Mouse (Mus musculus): ENCODE data around the gene Spata1. TPM values are rescaled to one million over a fixed set of nuclear protein-coding genes. Genes with fewer than 3 reads are reported as not detected.
"Not testable (repeated sequence)": the region's sequence is repeated elsewhere in the genome, so short reads cannot be mapped to it uniquely, and the experiment has no call there.

Gene Spata1
- polyA plus RNA-seq, 1 experiment: 14.4 TPM

DNA sequence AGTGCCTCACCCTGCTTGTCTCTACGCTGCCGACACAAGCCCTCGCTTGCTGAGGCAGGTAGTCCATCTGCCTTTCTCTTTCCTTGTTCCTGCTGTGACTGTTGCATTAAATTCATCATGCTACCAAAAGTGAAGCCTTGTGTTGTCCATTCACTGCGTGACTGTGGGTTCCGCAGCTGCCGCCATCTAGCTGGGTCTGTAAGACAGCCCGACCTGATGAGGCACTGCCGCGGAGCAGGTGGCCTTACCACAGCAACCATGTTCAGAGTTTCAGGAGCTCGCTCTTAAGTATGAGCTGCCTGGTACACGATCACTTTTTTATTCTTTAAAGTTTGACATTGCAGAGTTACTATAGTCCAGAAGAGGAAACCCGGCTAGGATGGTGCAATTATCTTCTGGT lies 59.5 kb downstream of the Spata1 start:
- no peaks in the 10 kb centered on the region for H3K4me1 ChIP-seq (ENCODE audit: control insufficient read depth, insufficient read depth, low read length)
- no peak for TF ChIP-seq CTCF (IDR thresholded peaks at IDR 0.05; ENCODE audit: control insufficient read depth, insufficient read depth, low read length)
- TF ChIP-seq POLR2A (IDR thresholded peaks at IDR 0.05; ENCODE audit: borderline replicate concordance, control insufficient read depth, low read depth, low read length): no peak
- H3K4me3 ChIP-seq (replicated peaks; ENCODE audit: control insufficient read depth, low read depth, low read length): no peak overlapping the region
- no peak overlapping the region for H3K27ac ChIP-seq (ENCODE audit: control insufficient read depth, insufficient read depth, low read depth, low read length, poor library complexity)
- WGBS: 89% methylated on average over 12 of the region's 12 CpGs

DNA sequence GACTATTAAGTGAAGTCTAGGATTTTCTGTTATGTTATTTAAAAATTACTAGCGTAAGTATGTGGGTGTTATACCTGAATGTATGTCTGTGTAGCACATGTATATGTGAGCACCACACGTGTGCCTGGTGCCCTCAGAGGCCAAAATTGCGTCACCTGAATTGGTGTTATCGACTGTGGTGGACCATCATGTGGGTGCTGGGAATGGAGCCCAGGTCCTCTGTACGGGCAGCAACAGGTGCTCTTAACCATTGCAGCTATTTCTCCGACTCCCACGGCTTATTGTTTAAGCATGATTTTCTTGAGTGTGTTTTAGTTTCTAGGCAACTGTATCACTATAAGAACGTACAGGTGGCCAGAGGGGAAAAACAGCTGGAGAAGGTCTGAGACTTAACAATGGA lies 63.4 kb downstream of the Spata1 start:
- no peaks in the 10 kb centered on the region for H3K4me1 ChIP-seq (ENCODE audit: control insufficient read depth, insufficient read depth, low read length)
- no peak overlapping the region for H3K4me3 ChIP-seq (replicated peaks; ENCODE audit: control insufficient read depth, low read depth, low read length)
- 95% methylated on average over 8 of the region's 8 CpGs for WGBS
- no peak for TF ChIP-seq POLR2A (IDR thresholded peaks at IDR 0.05; ENCODE audit: borderline replicate concordance, control insufficient read depth, low read depth, low read length)
- no peak for TF ChIP-seq CTCF (IDR thresholded peaks at IDR 0.05; ENCODE audit: control insufficient read depth, insufficient read depth, low read length)
- no peak overlapping the region for H3K27ac ChIP-seq (ENCODE audit: control insufficient read depth, insufficient read depth, low read depth, low read length, poor library complexity)

DNA sequence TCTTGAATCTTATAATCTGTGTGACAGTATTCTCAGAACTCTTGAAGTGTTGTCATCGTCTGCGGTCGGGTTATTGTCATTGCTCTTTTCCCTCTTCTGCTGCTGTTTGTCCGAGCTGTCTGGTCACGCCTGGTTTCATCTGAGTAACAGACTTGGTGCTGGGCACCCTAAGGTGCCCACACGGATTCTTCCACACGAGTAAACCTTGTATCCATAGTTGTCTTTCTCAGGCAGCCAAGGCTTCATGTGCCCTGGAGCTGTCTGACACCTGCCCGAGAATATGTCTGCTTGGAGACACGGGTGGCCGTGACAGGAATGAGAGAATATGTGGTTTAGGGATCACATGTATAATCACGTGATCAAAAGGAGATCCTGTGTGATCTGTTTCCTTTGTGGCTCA lies 64.0 kb downstream of the Spata1 start:
- TF ChIP-seq CTCF (IDR thresholded peaks at IDR 0.05; ENCODE audit: control insufficient read depth, insufficient read depth, low read length) (no peak), POLR2A (IDR thresholded peaks at IDR 0.05; ENCODE audit: borderline replicate concordance, control insufficient read depth, low read depth, low read length) (no peak)
- Histone ChIP-seq H3K4me1 (ENCODE audit: control insufficient read depth, insufficient read depth, low read length) (no peaks in the 10 kb centered on the region), H3K27ac (ENCODE audit: control insufficient read depth, insufficient read depth, low read depth, low read length, poor library complexity) (no peak overlapping the region), H3K4me3 (replicated peaks; ENCODE audit: control insufficient read depth, low read depth, low read length) (no peak overlapping the region)
- 88% methylated on average over 11 of the region's 11 CpGs for WGBS

DNA sequence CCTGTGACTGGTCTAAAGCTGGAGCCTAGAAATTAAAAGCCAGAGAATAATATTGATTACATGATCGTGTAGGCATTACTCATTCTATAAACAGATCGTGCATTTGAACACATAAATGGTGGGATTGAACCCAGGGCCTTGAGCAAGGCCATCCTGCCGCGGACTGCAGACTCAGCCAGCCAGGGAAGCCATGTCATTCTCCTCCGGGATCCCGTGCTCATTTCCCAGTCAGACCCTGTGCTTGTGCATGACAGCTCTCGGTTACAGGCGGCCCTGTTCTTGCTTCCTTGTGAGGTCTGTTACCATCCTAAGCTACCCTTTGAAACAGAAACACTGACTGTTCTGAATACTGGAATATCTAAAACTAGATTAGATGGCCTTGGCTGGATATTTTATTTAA lies 64.9 kb downstream of the Spata1 start:
- H3K4me3 ChIP-seq (replicated peaks; ENCODE audit: control insufficient read depth, low read depth, low read length): no peak overlapping the region
- no peak for TF ChIP-seq CTCF (IDR thresholded peaks at IDR 0.05; ENCODE audit: control insufficient read depth, insufficient read depth, low read length)
- no peak for TF ChIP-seq POLR2A (IDR thresholded peaks at IDR 0.05; ENCODE audit: borderline replicate concordance, control insufficient read depth, low read depth, low read length)
- 95% methylated on average over 8 of the region's 8 CpGs for WGBS
- H3K4me1 ChIP-seq (ENCODE audit: control insufficient read depth, insufficient read depth, low read length): no peaks in the 10 kb centered on the region
- H3K27ac ChIP-seq (ENCODE audit: control insufficient read depth, insufficient read depth, low read depth, low read length, poor library complexity): no peak overlapping the region

DNA sequence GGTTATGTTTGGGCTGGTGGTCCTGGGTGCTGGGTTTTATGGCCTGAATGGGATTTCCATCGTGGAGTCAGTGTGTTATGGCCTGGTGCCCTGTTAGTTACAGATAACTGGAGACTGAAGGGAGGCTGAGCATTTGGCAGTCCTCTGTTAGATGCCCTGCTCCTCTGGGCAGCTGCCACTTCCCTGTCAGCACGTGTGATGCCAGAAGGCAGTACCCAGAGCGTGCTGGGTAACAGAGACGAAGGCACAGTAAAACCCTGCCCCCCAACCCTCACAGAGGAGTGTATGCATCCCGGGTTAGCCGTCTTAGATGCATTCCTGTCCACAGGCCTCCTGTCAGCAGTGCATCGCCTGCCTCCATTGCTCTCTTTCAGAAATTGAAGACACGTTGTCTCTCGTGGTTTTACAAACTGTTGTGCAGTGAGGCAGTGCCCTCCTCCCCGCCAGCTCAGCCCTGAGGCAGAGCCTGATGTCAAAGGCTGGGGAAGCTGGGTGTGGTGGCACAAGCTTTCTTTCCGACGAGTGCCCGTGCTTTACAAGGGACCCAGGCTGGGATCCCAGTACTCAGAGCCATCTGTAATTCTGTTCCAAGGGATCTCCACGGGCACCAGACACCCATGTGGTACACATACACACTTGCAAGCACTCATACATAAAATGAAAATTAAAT lies 65.7 kb downstream of the Spata1 start:
- WGBS: 85% methylated on average over 14 of the region's 14 CpGs
- TF ChIP-seq POLR2A (IDR thresholded peaks at IDR 0.05; ENCODE audit: borderline replicate concordance, control insufficient read depth, low read depth, low read length): no peak
- TF ChIP-seq CTCF (IDR thresholded peaks at IDR 0.05; ENCODE audit: control insufficient read depth, insufficient read depth, low read length): no peak

DNA sequence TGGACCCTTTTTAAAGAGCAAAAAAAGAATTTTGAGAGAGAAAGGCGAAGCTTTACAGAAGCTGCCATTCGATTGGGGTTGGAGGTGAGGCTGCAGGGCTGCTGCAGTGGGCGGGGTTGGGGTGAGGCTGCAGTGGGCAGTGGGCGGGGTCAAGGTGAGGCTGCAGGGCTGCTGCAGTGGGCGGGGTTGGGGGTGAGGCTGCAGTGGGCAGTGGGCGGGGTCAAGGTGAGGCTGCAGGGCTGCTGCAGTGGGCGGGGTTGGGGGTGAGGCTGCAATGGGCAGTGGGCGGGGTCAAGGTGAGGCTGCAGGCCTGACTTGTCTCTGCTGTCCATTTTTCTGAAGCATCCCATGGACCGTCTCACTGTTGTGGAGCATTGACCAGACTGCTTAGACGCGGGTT lies 66.5 kb downstream of the Spata1 start:
- H3K4me1 ChIP-seq (ENCODE audit: control insufficient read depth, insufficient read depth, low read length); H3K27ac ChIP-seq (ENCODE audit: control insufficient read depth, insufficient read depth, low read depth, low read length, poor library complexity); H3K4me3 ChIP-seq (replicated peaks; ENCODE audit: control insufficient read depth, low read depth, low read length): not testable (repeated sequence)
- 92% methylated on average over 11 of the region's 11 CpGs for WGBS

More for the DNA sequence above, 65.7 kb downstream of the Spata1 start:
- Histone ChIP-seq H3K4me3 (replicated peaks; ENCODE audit: control insufficient read depth, low read depth, low read length) (no peak overlapping the region), H3K27ac (ENCODE audit: control insufficient read depth, insufficient read depth, low read depth, low read length, poor library complexity) (no peak overlapping the region), H3K4me1 (ENCODE audit: control insufficient read depth, insufficient read depth, low read length) (no peaks in the 10 kb centered on the region)

DNA sequence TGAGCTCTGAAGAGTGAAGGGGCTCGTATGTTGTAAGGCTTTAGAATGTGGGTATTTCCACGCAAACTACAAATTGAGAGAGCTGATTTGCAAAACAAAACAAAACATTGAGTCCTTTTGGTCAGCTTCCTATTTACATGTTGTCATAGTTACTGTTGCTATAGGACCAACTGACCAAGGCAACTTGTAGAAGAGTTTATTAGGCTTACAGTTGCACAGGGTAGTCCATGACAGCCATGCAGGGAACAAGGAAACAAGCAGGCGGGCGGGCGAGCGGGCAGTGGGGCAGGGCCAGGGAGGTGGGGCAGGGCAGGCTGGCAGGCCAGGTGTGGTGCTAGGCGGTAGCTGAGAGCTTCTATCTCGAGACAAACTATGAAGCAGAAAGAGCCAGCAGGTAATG lies 73.1 kb downstream of the Spata1 start:
- TF ChIP-seq POLR2A (IDR thresholded peaks at IDR 0.05; ENCODE audit: borderline replicate concordance, control insufficient read depth, low read depth, low read length) (no peak), CTCF (IDR thresholded peaks at IDR 0.05; ENCODE audit: control insufficient read depth, insufficient read depth, low read length) (no peak)
- Histone ChIP-seq H3K4me1 (ENCODE audit: control insufficient read depth, insufficient read depth, low read length) (no peaks in the 10 kb centered on the region), H3K4me3 (replicated peaks; ENCODE audit: control insufficient read depth, low read depth, low read length) (no peak overlapping the region), H3K27ac (ENCODE audit: control insufficient read depth, insufficient read depth, low read depth, low read length, poor library complexity) (no peak overlapping the region)
- WGBS: 95% methylated on average over 8 of the region's 8 CpGs

DNA sequence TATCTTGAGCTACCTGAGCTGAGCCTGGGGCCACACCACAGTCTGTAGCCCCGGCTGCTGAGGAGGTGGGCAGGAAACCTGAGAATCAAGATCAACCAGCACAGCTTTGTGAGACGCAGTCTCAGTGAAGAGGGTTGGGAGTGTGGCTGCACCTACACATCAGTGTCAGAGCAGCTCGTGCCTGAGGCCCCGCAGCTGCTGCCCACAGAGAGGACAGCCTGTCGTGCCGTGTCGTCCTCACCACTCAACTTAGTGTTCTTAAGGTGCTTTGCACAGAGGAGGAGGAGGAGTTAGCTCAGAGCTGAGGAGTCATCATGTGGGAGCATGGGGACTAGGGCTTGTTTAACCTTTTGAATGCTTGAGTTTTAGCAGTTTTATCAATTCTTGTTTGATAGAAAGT lies 73.7 kb downstream of the Spata1 start:
- TF ChIP-seq CTCF (IDR thresholded peaks at IDR 0.05; ENCODE audit: control insufficient read depth, insufficient read depth, low read length): no peak
- TF ChIP-seq POLR2A (IDR thresholded peaks at IDR 0.05; ENCODE audit: borderline replicate concordance, control insufficient read depth, low read depth, low read length): no peak
- Histone ChIP-seq H3K27ac (ENCODE audit: control insufficient read depth, insufficient read depth, low read depth, low read length, poor library complexity) (no peak overlapping the region), H3K4me3 (replicated peaks; ENCODE audit: control insufficient read depth, low read depth, low read length) (no peak overlapping the region), H3K4me1 (ENCODE audit: control insufficient read depth, insufficient read depth, low read length) (no peaks in the 10 kb centered on the region)
- WGBS: 91% methylated on average over 7 of the region's 7 CpGs

DNA sequence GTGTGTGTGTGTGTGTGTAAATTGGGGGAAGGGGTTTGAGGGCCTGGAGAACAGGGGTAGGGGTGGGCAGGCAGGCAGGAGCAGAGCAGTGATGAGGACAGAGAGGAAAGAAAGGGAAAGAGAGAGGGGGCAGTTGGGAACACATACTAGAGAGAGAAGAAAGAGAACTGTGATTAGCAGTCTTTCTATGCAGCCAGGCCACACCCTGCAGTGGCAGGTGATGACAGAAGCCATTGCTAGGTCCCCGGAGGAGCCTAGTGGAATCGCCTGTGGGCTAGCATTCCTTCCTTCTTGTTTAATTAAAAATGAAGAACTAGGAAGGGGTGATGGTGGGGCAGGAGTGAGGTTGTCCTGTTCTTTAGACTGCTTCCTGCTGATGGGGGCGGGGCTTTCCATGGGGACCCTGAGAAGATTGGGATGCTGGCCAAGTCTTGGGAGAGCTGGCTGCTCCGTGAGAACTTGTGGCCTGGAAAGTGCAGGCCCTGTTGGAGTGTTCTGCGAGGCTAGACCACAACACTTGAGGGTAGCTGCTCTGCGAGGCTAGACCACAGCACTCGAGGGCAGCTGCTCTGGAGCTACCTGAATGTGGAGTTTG lies 75.2 kb downstream of the Spata1 start:
- H3K27ac ChIP-seq (ENCODE audit: control insufficient read depth, insufficient read depth, low read depth, low read length, poor library complexity): no peak overlapping the region
- TF ChIP-seq CTCF (IDR thresholded peaks at IDR 0.05; ENCODE audit: control insufficient read depth, insufficient read depth, low read length) (no peak), POLR2A (IDR thresholded peaks at IDR 0.05; ENCODE audit: borderline replicate concordance, control insufficient read depth, low read depth, low read length) (no peak)

More for the DNA sequence above, 75.2 kb downstream of the Spata1 start:
- no peaks in the 10 kb centered on the region for H3K4me1 ChIP-seq (ENCODE audit: control insufficient read depth, insufficient read depth, low read length)
- WGBS: 84% methylated on average over 7 of the region's 7 CpGs
- no peak overlapping the region for H3K4me3 ChIP-seq (replicated peaks; ENCODE audit: control insufficient read depth, low read depth, low read length)

Measured in bone marrow, adult 2 months (tissue).